ENCODE assay signal across 13 mouse cellular contexts in genomic region chr6:134060811-134061210, GRCm38 (mm10). TPM values are rescaled to one million over a fixed set of nuclear protein-coding genes. Genes with fewer than 3 reads are reported as not detected.
A peak's percentile ranks its signal among the peaks of the same experiment; 100 is the strongest.
DNase-seq lines count a peak whose midpoint lies in the region; ATAC-seq and TF ChIP-seq lines count a peak whose summit lies in the region.
"Had no signal": no experiment of that assay in that cellular context is flagged by ENCODE, and none has a peak within 500 bp of the region (broad histone marks: within the 10 kb centered on the region; RNA-seq: fewer than 3 reads in every experiment).

No protein-coding gene starts in this region.

- peak; percentile 63 for ATAC-seq in lung, postnatal 0 days

- no peak for TF ChIP-seq POLR2A in heart, adult 2 months (IDR thresholded peaks at IDR 0.05; ENCODE audit: insufficient read depth, low read depth, low read length)

- H3K79me2 ChIP-seq in heart, adult 2 months (replicated peaks; ENCODE audit: control insufficient read depth, insufficient read depth, low read length) = peaks cover 2% of the 10 kb centered on the region; the same call in 1 of the 2 replicates

- 35% methylated on average over 12 of the region's 12 CpGs for WGBS in heart, adult 2 months
- WGBS in lung, postnatal 0 days = 48% methylated on average over 12 of the region's 12 CpGs

- intact Hi-C loops in heart, adult 2 months (cut with DNase I) = loop anchor here (2.0 kb wide), 1 partner anchor 26 kb away; the partner anchor contains the start of gene Etv6
- intact Hi-C loops in heart, postnatal 36 days (cut with DNase I) = no loop called here
- intact Hi-C loops in left cerebral cortex, postnatal 10 days (cut with DNase I) = no loop called here

- TF ChIP-seq EP300 in heart, adult 2 months (IDR thresholded peaks at IDR 0.05; ENCODE audit: insufficient read depth, low read depth, low read length) = peak; percentile 76; the same call in 1 of the 2 replicates
- peak; percentile 40; the same call in 1 of the 2 replicates for TF ChIP-seq EP300 in lung, postnatal 0 days (IDR thresholded peaks at IDR 0.05)

- no peak overlapping the region for H3K4me3 ChIP-seq in heart, adult 2 months
- no peak overlapping the region for H3K4me3 ChIP-seq in lung, postnatal 0 days (ENCODE audit: low read depth, low read length)
- H3K4me3 ChIP-seq: hindbrain, embryonic 13.5 days; midbrain, embryonic 10.5 days had no signal

- no peaks in the 10 kb centered on the region for H3K9me3 ChIP-seq in lung, postnatal 0 days (ENCODE audit: low read length)
- H3K9me3 ChIP-seq: G1E; hindbrain, embryonic 13.5 days; midbrain, embryonic 10.5 days had no signal

- H3K9ac ChIP-seq in heart, adult 2 months (ENCODE audit: low read depth, low read length) = no peak overlapping the region
- H3K9ac ChIP-seq in lung, postnatal 0 days (replicated peaks; ENCODE audit: low read depth) = no peak overlapping the region
- H3K9ac ChIP-seq: hindbrain, embryonic 13.5 days had no signal

- DNase-seq in gastrocnemius, postnatal 25 days = peak; percentile 24
- DNase-seq in gastrocnemius, adult 8-10 months (ENCODE audit: low spot score in 2 of 2) = no peak
- peak; percentile 52 to 57 for DNase-seq in heart, adult 2 months
- peak; percentile 38 to 47 for DNase-seq in heart, postnatal 36 days
- no peak for DNase-seq in lung, postnatal 0 days (ENCODE audit: low spot score)
- no peak for DNase-seq in spleen, adult 12 weeks (ENCODE audit: low spot score)
- DNase-seq in spleen, postnatal 4 days (ENCODE audit: low spot score in 2 of 2) = no peak
- DNase-seq in left cerebral cortex, postnatal 10 days (ENCODE audit: extremely low spot score in 1 of 2, low spot score in 2 of 2) = no peak
- DNase-seq: layer of hippocampus, adult 9-11 months; retina, postnatal 1 day had no signal

- H3K4me1 ChIP-seq in heart, adult 2 months (ENCODE audit: control insufficient read depth, insufficient read depth, low read length) = peaks cover 20% of the 10 kb centered on the region
- no peaks in the 10 kb centered on the region; the same call in 1 of the 2 replicates for H3K4me1 ChIP-seq in lung, postnatal 0 days (ENCODE audit: insufficient read depth, low read depth, low read length)

- H3K4me2 ChIP-seq in lung, postnatal 0 days (replicated peaks; ENCODE audit: low read depth, low read length) = no peak overlapping the region
- H3K4me2 ChIP-seq: hindbrain, embryonic 13.5 days had no signal

- H3K27me3 ChIP-seq in heart, adult 2 months (ENCODE audit: control insufficient read depth, insufficient read depth, low read length) = no peaks in the 10 kb centered on the region
- H3K27me3 ChIP-seq in lung, postnatal 0 days (replicated peaks; ENCODE audit: insufficient read depth, low read length) = no peaks in the 10 kb centered on the region
- H3K27me3 ChIP-seq: hindbrain, embryonic 13.5 days had no signal

- no peak overlapping the region; the same call in 1 of the 2 replicates for H3K27ac ChIP-seq in heart, adult 2 months
- H3K27ac ChIP-seq in lung, postnatal 0 days (ENCODE audit: low read length) = no peak overlapping the region
- H3K27ac ChIP-seq: hindbrain, embryonic 13.5 days; midbrain, embryonic 10.5 days had no signal

- TF ChIP-seq CTCF in heart, adult 2 months (IDR thresholded peaks at IDR 0.05) = no peak
- no peak for TF ChIP-seq CTCF in lung, postnatal 0 days (IDR thresholded peaks at IDR 0.05)

- peaks cover 10% of the 10 kb centered on the region; the same call in 1 of the 2 replicates for H3K36me3 ChIP-seq in heart, adult 2 months (ENCODE audit: control insufficient read depth, insufficient read depth, low read length)
- H3K36me3 ChIP-seq in lung, postnatal 0 days (ENCODE audit: insufficient read depth, low read length) = no peaks in the 10 kb centered on the region
- H3K36me3 ChIP-seq: hindbrain, embryonic 13.5 days had no signal

RNA-seq across cellular contexts. Expression of gene Etv6, which starts 25.3 kb away (rescaled TPM):
- total RNA-seq in gastrocnemius, postnatal 25 days (2021) = 1 to 10 TPM; 7.5 to 9.4 TPM
- 10 to 100 TPM in 1 of 4 experiments, 1 to 10 TPM in 3; 5.1 to 10.3 (median 6.3) TPM for total RNA-seq in gastrocnemius, adult 8-10 months (2022)
- total RNA-seq in heart, adult 2 months (2021) = 10 to 100 TPM; 11.4 to 14.0 TPM
- 9.8 and 12.7 TPM in 2 replicates for polyA plus RNA-seq in heart, adult 2 months (2012; rRNA removed)
- 10 to 100 TPM; 11.5 to 15.0 TPM for total RNA-seq in heart, postnatal 36 days (2021)
- 5.5 and 6.2 TPM in 2 replicates for polyA plus RNA-seq in lung, postnatal 0 days (2015; fragmentation: Nextera tagmentation; extraction: Ambion mirVana)
- total RNA-seq in left cerebral cortex, postnatal 10 days (2021) = 10 to 100 TPM; 21.1 to 21.3 TPM

Comparison
In these comparisons a context has a peak if more than half of its experiments do, and no peak if none do; other contexts are left out.
1. DNase-seq: peak in gastrocnemius, postnatal 25 days (single experiment), heart, adult 2 months (2 of 2) and heart, postnatal 36 days (2 of 2); none in gastrocnemius, adult 8-10 months (0 of 2), lung, postnatal 0 days (single experiment), spleen, adult 12 weeks (single experiment), spleen, postnatal 4 days (0 of 2) and left cerebral cortex, postnatal 10 days (0 of 2).